Mouse (Mus musculus) adrenal gland, postnatal 14 days (tissue): Measurements from ENCODE around the gene Slc33a1. TPM values are rescaled to one million over a fixed set of nuclear protein-coding genes. Genes with fewer than 3 reads are reported as not detected.

Experiments used
- DNase-seq: peaks from one replicate; pipeline ENCODE4 v3.0.0; 2021; ENCODE audit warnings: mixed read lengths
- total RNA-seq: library from RNA; stranded (reverse); gene quantifications from 2 replicates; pipeline ENCODE4 v1.2.3, GENCODE M21; 2021

Slc33a1 gene
- total RNA-seq, 1 experiment from 2014 or later = 24.4 TPM

DNA sequence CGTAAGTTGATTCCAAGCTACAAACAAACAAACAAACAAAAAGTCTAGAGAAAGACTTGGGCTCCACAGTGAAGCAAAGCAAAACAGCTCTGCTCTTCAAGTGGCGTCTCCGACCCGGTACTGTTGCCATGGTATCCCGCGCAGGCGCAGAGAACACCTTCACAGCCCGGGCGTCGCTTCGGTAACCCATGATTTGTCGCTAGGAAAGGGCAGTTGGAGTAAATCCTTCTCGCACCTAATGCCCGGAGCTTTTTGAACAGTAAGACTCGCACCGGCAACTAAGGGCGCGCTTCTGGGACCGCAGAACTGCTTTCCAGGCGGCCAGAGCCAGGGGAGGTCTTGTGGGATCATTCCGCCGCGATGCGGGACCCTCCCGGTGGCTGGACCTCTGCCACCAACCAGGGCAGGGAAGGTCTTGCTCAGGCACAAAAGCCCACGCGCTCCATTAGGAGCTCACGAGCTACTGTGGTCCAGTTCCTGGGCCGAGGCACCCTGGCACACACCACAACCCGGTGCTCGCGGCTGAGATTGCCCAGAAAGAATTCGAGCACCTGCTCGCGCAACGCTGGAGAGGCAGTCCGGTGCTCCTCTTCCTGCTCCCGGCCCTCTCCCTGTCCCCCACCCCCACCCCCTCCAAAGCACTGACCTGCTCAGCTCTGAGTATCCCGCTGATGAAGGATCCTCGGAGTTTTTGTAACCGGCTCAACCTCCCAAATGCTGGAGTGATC, 65.8 kb downstream of the Slc33a1 start:
- DNase-seq = peak; percentile 91

DNA sequence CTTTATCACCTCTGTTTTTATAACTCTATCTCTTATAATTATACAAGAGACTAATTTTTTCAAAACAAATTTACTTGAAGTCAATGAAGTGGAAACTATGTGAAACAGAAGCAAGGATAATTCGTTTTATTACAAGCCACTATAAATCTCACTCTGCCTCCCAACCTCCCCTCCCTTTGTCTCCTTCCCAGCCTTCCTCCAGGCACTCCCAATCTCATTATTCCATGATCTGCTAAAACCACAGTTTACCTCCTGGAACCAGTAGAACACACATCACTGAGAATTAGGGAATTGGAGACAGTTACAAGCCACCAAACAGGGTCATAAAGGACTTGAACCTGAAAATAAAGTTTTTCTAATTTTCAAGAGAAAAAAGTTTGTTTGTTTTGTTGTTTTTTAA, 67.4 kb downstream of the Slc33a1 start:
- DNase-seq = no peak

DNA sequence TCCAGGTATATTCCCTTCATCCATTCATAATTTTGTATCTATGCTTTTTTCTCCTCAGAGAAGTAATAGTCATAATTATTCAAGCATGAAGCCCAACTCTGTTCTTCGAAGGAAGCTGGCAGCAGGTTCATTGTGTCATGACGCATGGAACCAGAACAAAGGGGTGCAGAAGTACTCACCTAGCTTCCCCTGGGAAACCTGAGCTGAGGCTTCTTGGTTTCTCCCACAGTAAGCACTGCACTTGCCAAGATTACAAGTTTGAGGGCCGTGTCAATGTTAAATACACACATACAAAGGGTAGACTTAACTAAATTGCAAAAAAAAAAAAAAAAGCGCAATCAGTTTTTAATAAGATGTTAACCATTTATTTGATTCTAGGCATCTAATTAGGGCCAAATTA, 68.3 kb downstream of the Slc33a1 start:
- DNase-seq = no peak

DNA sequence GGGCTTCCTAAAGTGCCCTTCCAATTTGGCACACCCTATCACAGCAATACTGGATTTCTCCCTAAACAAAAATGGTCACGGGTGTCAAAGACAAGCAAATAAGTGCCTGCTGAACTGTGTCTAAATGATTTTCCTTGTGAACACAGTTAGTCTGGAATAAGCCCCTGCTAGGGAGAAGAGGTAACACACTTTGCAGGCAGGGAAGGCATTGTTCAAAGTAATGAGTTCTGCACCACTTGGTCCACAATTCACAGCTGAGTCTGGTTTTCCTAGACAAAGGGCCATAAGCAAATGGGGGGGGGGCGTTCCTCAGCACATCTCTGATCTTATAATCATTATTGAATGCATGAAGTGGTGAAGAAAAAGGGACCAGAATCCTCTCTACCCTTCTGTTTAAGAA, 68.8 kb downstream of the Slc33a1 start:
- no peak for DNase-seq

DNA sequence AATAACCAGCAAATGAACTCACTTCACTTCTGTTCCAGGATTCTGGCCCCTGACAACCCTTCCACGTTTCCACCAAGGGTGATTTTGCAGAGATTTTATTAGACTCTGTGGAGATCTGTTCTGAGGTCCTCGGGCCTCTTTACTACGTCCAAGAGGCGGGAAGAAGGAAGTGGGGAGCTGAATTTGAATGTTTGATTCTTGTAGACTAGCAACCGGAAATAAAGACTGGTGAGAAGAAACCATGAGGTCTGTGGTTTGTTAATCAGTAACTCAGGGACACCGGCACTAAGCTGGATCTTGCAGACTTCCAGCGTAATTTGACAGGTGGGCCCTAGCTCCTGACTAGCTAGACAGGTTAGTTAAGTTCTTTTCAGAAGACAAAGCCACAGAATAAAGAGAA, 70.9 kb downstream of the Slc33a1 start:
- no peak for DNase-seq

DNA sequence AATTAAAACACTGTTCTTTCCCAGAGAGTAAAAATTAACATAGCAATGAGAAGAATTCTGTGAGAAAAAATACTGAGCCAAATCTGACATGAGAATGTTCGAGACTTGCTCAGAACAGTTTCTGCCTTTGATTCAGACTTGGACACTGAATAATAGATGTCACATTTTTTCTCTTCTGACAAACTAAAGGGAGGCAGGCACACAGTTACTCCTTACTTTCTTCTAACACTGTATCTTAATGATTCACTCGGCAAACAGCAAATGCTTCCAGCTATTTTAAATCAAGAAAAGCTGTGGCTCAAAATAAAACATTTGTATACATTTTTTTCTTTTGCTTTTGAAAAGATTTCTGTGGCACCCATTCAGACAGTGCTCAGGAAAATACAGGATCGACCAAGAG, 72.4 kb downstream of the Slc33a1 start:
- DNase-seq = no peak

Other genes starting within 250 kb of the Slc33a1 start
- 0.11 and 0.15 TPM in 2 replicates for gene Plch1, start 65.3 kb downstream of the Slc33a1 start, total RNA-seq
- 10.1 and 10.2 TPM in 2 replicates for gene E130311K13Rik, start 35.3 kb downstream of the Slc33a1 start, total RNA-seq
- 28.3 and 31.4 TPM in 2 replicates for gene Gmps, start 11.3 kb upstream of the Slc33a1 start, total RNA-seq
- 0.11 and 0.19 TPM in 2 replicates for gene Vmn2r1, start 116.8 kb upstream of the Slc33a1 start, total RNA-seq
- not detected in 2 replicates for gene Vmn2r2, start 177.2 kb upstream of the Slc33a1 start, total RNA-seq